Mouse (Mus musculus) right cerebral cortex, postnatal 14 days (tissue): ENCODE measurements around the gene Rap1gap2.
A peak's percentile ranks its signal among the peaks of the same experiment; 100 is the strongest.

Experiments used
- DNase-seq: peaks from one replicate; pipeline ENCODE4 v3.0.0; 2022

Rap1gap2 gene

GRCm38 (mm10) chr11:74501061-74501460 lies 109.7 kb downstream of the Rap1gap2 start:
- DNase-seq = no peak

DNA sequence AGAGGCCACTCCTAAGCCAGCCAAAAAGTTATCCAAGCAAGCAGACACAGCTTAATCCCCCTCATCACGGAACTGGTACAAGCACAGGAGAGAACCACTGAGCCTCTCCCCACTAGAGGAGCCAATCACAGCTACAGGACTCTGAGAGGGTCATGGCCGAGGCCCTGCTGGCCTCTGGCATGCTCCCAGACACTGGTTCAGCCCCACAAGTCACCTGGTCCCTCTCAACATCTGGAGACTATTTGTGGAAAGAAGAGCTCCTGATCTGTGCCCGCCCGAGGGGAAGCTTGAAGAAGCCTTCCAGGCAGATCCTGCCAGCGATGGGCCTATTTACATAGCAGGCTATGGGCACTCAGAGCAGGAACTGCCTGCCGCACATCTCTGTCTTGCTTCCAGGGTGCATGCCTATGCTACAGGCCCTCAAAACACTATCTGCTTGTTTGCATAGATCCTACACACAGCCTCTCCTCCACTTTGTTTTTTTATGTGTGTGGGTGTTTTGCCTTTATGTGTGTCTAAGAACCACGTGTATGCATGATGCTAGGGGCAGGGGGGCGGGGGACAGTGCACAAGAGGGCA lies 111.1 kb downstream of the Rap1gap2 start:
- DNase-seq = no peak

DNA sequence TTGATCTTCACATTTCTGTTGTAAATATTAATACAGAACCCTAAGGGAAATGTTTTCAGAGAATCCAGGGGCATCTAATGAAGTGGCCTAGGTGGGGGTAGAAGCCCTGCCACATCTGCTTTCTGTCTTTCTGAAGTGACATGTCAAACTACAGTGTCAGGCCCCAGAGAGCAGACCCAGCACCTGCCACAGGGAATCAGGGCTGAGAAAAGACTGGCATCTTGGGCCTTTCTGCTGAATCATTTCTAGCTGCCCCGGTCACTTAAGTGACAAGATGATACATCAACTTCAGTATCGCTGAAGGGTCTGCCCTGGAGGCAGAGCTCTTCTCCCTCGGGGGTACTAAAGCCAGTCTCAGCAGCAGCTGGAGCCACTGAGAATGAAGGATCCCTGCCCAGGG lies 111.7 kb downstream of the Rap1gap2 start:
- no peak for DNase-seq

DNA sequence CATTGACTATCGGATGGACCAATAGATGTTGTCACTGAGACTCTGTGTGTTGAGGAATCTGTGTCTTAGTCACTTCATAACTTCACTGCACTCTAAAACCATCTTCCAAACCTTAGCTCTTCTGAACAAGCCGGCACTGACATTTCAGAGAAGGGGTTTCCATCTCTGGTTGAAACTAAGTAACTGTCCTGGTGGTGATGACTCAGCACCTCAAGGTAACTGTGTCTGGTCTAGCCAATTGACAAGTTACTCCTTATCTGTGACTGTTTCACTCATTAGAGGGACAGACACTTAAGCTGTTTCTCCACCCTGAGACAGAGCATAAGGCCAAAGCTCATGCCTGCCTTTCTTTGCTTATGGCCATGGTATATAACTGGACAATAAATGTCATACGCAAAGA lies 114.1 kb downstream of the Rap1gap2 start:
- DNase-seq = no peak

DNA sequence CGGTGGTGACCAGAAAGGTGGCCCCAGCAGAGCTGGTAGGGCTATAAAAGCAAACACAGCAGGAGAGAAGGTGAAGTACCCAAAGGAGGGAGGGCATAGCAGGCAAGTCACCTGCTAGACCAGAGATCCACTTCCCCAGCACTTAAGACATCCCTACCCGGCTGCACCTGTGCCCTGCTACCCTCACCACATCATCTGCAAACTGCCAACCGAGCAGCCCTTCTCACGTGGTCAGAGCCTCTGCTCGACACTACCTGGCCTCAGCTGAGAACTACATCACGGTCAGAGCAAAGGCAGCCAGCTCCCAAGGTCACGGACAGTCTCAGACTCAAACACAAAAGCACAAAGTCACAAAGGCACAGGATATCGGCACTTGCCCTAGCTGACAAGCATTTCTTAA lies 116.8 kb downstream of the Rap1gap2 start:
- DNase-seq = no peak

GRCm38 (mm10) chr11:74493172-74493862 lies 117.4 kb downstream of the Rap1gap2 start:
- no peak for DNase-seq

- no peak for DNase-seq
Observed at GRCm38 (mm10) chr11:74491130-74491529, 119.6 kb downstream of the Rap1gap2 start.

- no peak for DNase-seq
Observed at GRCm38 (mm10) chr11:74489239-74489638, 121.5 kb downstream of the Rap1gap2 start.

DNA sequence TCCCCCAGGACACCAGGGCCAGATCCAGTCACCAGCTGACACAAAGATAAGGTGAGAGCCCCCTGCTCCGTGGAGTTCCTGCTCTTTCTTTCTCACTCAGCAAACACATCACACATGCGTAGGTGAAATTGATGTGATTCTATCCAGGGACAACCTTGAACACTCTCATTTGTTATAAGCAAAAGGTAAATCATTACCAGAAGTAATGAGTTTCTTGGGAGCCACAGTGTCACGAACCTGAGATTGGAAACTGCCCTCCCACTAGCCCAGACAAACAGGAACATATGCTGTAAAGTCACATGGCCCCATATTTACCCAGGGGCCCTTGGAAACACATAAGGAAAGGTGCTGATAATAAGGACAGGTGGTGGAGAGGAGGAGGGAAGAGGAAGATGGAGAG lies 122.8 kb downstream of the Rap1gap2 start:
- no peak for DNase-seq

GRCm38 (mm10) chr11:74485435-74486217 lies 125.1 kb downstream of the Rap1gap2 start:
- DNase-seq = no peak

- DNase-seq = no peak
Observed at GRCm38 (mm10) chr11:74483871-74484270, 126.8 kb downstream of the Rap1gap2 start.

- DNase-seq = no peak
Observed at GRCm38 (mm10) chr11:74483153-74483817, 127.4 kb downstream of the Rap1gap2 start.

DNA sequence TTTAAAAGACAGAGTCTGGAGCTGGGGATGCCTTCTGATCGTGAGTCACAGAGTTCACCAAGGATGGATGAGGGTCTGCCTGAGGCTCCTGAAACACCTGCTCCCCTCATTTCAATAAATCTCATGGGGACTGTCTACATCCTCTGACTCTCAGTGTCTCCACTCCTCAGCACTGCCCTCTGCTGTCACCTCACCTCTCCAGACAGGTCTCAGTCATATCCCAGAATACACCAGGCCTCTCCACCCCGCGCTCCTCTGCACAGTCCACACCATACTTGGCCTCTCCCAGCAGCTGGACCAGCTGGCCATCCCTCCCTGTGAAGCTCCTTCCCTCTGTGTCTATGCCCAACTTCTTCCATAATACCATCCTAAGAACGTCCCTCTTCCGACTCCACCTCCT lies 128.9 kb downstream of the Rap1gap2 start:
- no peak for DNase-seq

- DNase-seq = peak; percentile 52
Observed at GRCm38 (mm10) chr11:74479715-74480289, 130.9 kb downstream of the Rap1gap2 start.

DNA sequence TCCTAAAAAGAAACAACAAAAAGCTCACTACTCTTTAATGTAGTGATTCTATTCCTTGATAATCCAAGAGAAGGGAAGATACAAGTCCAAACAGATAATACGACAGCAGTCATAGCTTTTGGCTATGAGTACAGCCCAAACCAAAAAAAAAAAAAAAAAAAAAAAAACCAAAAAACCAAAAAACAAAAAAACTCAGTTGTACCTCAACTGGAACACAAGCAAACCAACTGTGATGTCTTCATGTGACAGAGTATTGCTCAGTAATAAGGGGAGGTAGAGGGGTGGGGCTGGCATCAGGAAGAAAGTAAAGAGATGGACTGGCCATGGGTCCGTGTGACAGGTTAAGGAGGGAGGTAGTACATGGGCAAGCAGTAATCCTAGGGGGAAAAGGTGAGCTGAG lies 131.8 kb downstream of the Rap1gap2 start:
- DNase-seq = no peak

DNA sequence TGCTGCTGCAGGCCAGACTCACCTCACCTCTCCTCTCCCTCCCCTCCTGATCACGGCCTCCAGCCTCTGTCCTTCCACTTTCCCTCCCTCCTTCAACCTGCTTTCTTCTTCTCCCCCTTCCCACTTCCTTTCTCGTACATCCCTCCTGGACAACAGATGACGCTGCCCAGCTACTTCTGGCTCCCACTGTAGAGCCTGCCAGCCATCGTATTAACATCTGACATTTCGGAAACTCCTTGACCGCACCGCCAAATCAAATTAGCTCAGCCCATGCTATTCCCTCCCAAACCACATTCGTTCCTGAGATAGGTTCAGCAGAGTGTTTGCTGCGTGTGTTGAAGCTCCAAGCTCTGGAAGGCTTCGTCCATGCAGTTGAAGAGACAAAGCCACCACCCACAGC lies 138.0 kb downstream of the Rap1gap2 start:
- no peak for DNase-seq

DNA sequence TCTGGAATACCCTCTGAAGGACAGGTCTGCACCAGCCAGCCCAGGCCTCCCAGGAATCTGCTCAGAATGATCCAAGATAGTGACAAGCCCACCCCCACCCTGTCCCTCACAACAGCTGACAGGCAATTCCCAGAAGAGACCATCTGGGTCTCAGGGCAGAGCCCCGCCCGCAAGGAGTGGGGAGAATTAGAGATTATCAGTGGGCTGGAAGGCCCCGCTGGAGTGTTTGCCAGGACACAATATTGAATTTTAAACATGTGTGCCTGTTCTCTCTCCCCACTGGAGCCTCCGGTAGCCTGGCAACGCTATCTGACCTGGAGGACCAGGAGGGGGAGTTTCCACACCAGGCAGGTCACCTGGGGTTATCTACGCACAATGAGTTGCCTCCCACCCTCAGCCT lies 142.5 kb downstream of the Rap1gap2 start:
- no peak for DNase-seq

GRCm38 (mm10) chr11:74465712-74466111 lies 145.0 kb downstream of the Rap1gap2 start:
- no peak for DNase-seq

GRCm38 (mm10) chr11:74464181-74464977 lies 146.3 kb downstream of the Rap1gap2 start:
- no peak for DNase-seq

- no peak for DNase-seq
Observed at GRCm38 (mm10) chr11:74462651-74463050, 148.1 kb downstream of the Rap1gap2 start.

DNA sequence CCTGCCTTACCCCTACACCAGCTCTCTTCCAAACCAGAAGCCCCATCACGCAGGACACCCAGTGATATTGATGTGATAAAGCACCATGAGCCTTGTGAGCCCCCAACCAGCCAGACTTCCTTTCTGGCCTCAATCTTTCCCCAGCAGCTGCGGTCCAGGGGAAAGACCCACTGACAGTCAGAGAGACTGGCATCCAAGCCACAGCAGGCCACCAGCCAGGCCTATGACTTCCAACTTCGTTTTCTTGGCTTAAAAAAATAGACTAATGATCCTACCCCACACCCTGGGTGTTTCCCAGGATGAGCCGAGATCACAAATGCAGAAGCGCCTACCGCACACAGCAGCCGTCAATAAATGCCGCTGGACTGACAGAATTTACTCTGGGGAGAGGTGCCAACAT lies 151.1 kb downstream of the Rap1gap2 start:
- DNase-seq = no peak

DNA sequence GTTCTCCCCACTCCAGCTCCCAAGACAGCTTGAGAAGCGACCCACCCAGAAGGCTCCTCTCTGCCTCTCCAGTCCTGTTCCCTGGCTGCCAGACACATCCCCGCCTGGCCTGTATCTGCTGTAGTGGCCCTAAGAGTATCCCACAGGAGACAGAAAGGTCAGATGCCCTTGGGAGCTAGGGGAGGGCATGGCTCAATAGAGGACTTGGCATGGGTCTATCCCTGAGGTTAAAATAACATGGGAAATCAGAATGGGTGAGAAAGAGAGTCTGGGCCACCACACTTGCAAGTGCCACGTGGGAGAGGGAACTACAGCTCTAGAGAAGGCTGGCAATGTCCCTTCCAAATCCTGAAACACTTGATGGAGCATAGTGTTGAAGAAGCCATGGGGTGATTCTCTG lies 152.3 kb downstream of the Rap1gap2 start:
- no peak for DNase-seq
